Comparison of ENCODE assay signal across 27 mouse cellular contexts in the genomic region with DNA sequence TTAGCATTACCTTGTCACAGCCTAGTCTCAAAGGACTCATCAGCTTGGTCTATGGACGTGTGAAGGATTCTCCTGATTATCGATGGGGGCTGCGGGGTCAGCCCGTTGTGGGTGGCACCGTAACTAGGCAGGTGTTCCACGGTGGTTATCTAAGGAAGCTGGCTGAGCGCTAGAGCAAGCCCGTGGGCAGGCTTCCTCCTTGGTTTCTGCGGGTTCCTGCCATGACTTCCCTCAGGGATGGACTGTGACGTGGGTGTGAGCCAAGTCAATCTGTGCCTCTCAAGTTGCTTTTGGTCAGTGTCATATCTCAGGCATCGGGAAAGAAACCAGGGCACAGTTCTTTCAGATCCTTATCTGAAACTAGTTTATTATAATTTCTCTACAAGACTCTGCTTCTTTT. TPM values are rescaled to one million over a fixed set of nuclear protein-coding genes. Genes with fewer than 3 reads are reported as not detected.
DNase-seq lines count a peak whose midpoint lies in the region; ATAC-seq lines count a peak whose summit lies in the region.
"Had no signal": no experiment of that assay in that cellular context is flagged by ENCODE, and none has a peak within 500 bp of the region (broad histone marks: within the 10 kb centered on the region; RNA-seq: fewer than 3 reads in every experiment).

No protein-coding gene starts in this region.

- no peak overlapping the region for H3K4me3 ChIP-seq in brown adipose tissue, adult 24 weeks (ENCODE audit: insufficient read depth, low read depth, low read length)
- H3K4me3 ChIP-seq: embryonic facial prominence, embryonic 13.5 days; erythroblast, embryonic 14.5 days; forebrain, embryonic 12.5 days; heart, embryonic 13.5 days; hindbrain, embryonic 12.5 days; left cerebral cortex, adult 2 months; limb, embryonic 15.5 days; neural tube, embryonic 13.5 days had no signal

- peak; percentile 82 for ATAC-seq in megakaryocyte progenitor cell, adult 5-6 weeks (replicated peaks; ENCODE audit: poor library complexity)
- ATAC-seq: inflammation-experienced regulatory T-cells, adult 6 months had no signal

- peak overlapping the region; percentile 64 for H3K27ac ChIP-seq in brown adipose tissue, adult 24 weeks (replicated peaks; ENCODE audit: low read depth, low read length)
- H3K27ac ChIP-seq: embryonic facial prominence, embryonic 13.5 days; forebrain, embryonic 12.5 days; heart, embryonic 13.5 days; hindbrain, embryonic 12.5 days; kidney, postnatal 0 days; left cerebral cortex, adult 2 months; limb, embryonic 15.5 days; neural tube, embryonic 13.5 days had no signal

- peaks cover 39% of the 10 kb centered on the region for H3K4me1 ChIP-seq in brown adipose tissue, adult 24 weeks (ENCODE audit: control insufficient read depth, insufficient read depth, insufficient read length, low read length)
- H3K4me1 ChIP-seq: forebrain, embryonic 12.5 days; heart, embryonic 13.5 days; hindbrain, embryonic 12.5 days; limb, embryonic 15.5 days; neural tube, embryonic 13.5 days had no signal

- intact Hi-C loops in gastrocnemius, postnatal 36 days (cut with DNase I), result no loop called here

- DNase-seq in gastrocnemius, adult 18-20 months (ENCODE audit: low spot score), result peak; percentile 61
- DNase-seq in gastrocnemius, postnatal 36 days, result no peak
- peak; percentile 73 for DNase-seq in 416B (ENCODE audit: low read depth)
- DNase-seq in yolk sac, embryonic 10.5 days (ENCODE audit: low spot score), result no peak
- no peak for DNase-seq in urinary bladder, postnatal 14 days (ENCODE audit: low spot score)
- DNase-seq: adrenal gland, adult 8-10 months; B cell, adult 2 months; cerebellum, adult 9-10 months; embryo, embryonic 11 days; heart, adult 18-20 months; heart, postnatal 14 days; kidney, adult 18-20 months; left cerebral cortex, postnatal 4 days; midbrain, embryonic 14.5 days; right cerebral cortex, adult 18-20 months had no signal

RNA-seq across cellular contexts. Expression of a gene that starts 12.8 kb away (rescaled TPM):
- total RNA-seq in gastrocnemius, adult 18-20 months (2021), result 10 to 100 TPM; 16.7 to 22.6 TPM
- 10 to 100 TPM; 16.6 to 16.9 TPM for total RNA-seq in gastrocnemius, postnatal 36 days (2021)
- polyA plus RNA-seq in brown adipose tissue, adult 24 weeks (2012; ENCODE audit: insufficient read depth, insufficient read length, missing spikeins), result 147 and 155 TPM in 2 replicates
- total RNA-seq in megakaryocyte progenitor cell, adult 5-6 weeks (2015), result 78.5 and 79.7 TPM in 2 replicates
- 71.3 and 72.4 TPM in 2 replicates for total RNA-seq in megakaryocyte progenitor cell, adult 5-6 weeks (2017)

RNA-seq across cellular contexts. Expression of a gene that starts 26.3 kb away (rescaled TPM):
- 1 to 10 TPM; 3.8 to 4.4 TPM for total RNA-seq in gastrocnemius, adult 18-20 months (2021)
- 1 to 10 TPM; 2.9 to 3.8 TPM for total RNA-seq in gastrocnemius, postnatal 36 days (2021)
- 7.0 and 9.4 TPM in 2 replicates for polyA plus RNA-seq in brown adipose tissue, adult 24 weeks (2012; ENCODE audit: insufficient read depth, insufficient read length, missing spikeins)
- 16.8 and 20.2 TPM in 2 replicates for total RNA-seq in megakaryocyte progenitor cell, adult 5-6 weeks (2015)
- total RNA-seq in megakaryocyte progenitor cell, adult 5-6 weeks (2017), result 8.9 and 11.0 TPM in 2 replicates

RNA-seq across cellular contexts. Expression of a gene that starts 49.7 kb away (rescaled TPM):
- total RNA-seq in gastrocnemius, adult 18-20 months (2021), result 10 to 100 TPM; 29.4 to 30.4 TPM
- 10 to 100 TPM; 20.6 to 28.1 TPM for total RNA-seq in gastrocnemius, postnatal 36 days (2021)
- polyA plus RNA-seq in brown adipose tissue, adult 24 weeks (2012; ENCODE audit: insufficient read depth, insufficient read length, missing spikeins), result 32.4 and 37.9 TPM in 2 replicates
- 34.5 and 39.3 TPM in 2 replicates for total RNA-seq in megakaryocyte progenitor cell, adult 5-6 weeks (2015)
- 50.7 and 56.0 TPM in 2 replicates for total RNA-seq in megakaryocyte progenitor cell, adult 5-6 weeks (2017)

Comparison
In these comparisons a context has a peak if more than half of its experiments do, and no peak if none do; other contexts are left out.
1. DNase-seq: peak in gastrocnemius, adult 18-20 months (single experiment) and 416B (single experiment); none in gastrocnemius, postnatal 36 days (0 of 2), yolk sac, embryonic 10.5 days (single experiment) and urinary bladder, postnatal 14 days (single experiment).